Mouse (Mus musculus) yolk sac, embryonic 10.5 days (tissue): ENCODE measurements around the gene Klk1b4.
"Not testable (repeated sequence)": the region's sequence is repeated elsewhere in the genome, so short reads cannot be mapped to it uniquely, and the experiment has no call there.

Experiments used
- DNase-seq: peaks from one replicate; pipeline ENCODE4 v3.0.0-alpha.2; 2017; ENCODE audit warnings: low spot score

The Klk1b4 gene

DNA sequence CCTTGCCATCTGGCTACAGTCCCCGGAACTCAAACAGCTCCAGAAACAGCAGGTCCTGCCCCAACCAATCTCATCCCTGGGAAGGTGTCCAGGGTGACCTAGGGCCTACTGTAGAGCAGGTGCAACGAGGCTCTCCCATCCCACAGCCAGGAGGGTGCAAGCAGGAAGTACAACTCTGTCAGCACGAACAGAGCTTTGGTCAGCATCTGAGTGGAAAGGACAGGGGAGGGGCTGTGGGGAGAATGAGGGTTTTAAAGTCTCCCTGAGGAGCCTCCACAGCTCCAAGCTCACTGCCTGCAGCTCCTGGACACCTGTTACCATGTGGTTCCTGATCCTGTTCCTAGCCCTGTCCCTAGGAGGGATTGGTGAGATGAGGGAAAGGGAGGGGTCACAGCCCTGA is at the start of gene Klk1b4:
Klk1b4 (plus strand) TSS at position 301 of the 400 bp plus-strand sequence.
- not testable (repeated sequence) for DNase-seq

DNA sequence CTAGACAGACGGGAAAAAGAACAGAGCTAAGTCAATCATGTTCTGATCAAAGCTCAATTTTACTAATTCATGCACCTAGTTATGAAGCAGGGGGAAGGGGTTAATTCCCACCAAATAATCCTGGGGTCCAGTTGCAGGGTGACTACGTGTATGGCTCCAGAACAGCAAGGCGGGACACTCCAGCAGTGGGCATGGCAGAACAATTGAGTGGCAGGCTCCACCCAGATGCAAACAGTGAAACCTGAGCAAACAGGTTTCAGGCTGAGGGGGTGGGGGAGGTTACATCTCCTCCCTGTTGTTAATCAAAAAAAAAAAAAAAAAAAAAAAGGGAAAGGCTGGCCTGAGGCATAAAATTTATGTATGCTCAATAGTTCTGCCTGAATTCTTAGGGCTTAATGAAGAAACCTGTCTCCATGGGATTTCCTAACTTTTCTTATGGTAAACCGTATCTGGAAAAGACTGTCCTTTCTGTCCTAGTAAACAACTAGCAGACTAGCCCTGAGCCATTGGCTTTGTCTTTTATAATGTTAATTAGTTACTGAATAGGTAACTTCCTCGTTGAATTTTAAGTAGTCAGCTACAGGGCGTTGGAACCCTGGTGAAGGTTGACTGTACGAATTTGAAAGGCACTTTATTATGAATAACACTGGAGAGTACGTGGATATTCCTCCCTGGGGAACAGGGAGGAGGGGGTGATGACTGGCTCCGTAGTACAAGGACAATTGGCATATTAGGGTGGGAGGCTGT is 27.8 kb upstream of the Klk1b4 start:
- DNase-seq: no peak

DNA sequence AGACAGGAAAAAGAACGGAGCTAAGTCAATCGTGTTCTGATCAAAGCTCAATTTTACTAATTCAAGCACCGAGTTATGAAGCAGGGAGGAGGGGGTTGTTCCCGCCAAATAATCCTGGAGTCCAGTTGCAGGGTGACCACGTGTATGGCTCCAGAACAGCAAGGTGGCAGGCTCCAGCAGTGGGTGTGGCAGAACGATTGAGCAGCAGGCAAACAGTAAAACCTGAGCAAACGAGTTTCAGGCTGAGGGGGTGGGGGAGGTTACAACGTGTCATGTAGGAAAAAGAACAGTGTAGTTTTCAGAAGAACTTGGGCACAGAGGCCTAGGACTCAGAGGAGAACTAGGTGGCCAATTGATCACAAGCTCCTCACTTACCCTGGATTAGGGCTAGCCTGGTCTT is 20.7 kb upstream of the Klk1b4 start:
- DNase-seq: not testable (repeated sequence)

DNA sequence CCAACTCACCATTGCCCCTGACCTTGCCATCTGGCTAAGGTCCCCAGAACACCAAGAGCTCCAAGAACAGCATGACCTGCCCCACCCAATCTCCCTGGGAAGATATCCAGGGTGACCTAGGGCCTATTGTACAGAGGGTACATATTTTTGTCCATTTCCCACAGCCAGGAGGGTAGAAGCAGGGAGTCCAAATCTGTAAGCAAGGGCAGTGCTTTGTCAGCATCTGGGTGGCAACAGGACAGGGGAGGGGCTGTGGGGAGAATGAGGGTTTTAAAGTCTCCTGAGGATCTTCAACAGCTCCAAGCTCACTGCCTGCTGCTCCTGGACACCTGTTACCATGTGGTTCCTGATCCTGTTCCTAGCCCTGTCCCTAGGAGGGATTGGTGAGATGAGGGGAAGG is 19.3 kb upstream of the Klk1b4 start, which contains the start of gene Klk1b24:
Klk1b24 (plus strand) TSS at position 301 of the 400 bp plus-strand sequence.
- DNase-seq: not testable (repeated sequence)

DNA sequence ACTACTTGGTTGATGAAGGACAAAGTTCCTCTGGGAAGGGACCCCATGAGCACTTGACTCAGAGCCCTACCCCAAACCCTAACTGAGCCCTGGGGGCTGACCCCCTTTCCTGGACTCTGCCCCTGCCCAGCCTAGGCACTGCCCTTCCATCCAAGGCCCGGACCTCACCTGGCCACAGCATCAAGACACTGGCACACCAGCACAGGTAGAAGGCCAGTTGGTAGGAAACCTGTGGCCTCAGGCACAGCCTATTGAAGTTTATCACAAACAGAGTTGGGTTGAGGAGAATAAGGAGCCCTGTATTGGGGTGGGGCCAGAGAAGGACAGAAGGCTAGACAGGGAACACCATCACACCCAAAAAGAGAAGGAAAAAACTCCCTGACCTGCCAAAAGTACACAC is 13.8 kb upstream of the Klk1b4 start:
- DNase-seq: not testable (repeated sequence)

DNA sequence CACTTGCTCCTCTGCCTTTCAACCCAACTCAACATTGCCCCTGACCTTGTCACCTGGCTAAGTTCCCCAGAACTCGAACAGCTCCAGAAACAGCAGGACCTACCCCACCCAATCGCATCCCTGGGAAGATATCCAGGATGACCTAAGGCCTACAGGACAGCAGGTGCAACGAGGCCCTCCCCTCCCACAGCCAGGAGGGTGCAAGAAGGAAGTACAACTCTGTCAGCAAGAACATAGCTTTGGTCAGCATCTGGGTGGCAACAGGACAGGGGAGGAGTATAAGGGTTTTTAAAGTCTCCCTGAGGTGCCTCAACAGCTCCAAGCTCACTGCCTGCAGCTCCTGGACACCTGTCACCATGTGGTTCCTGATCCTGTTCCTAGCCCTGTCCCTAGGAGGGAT is 9.3 kb upstream of the Klk1b4 start, which contains the start of gene Klk1b3:
Klk1b3 (plus strand) TSS at position 301 of the 400 bp plus-strand sequence.
- no peak for DNase-seq

DNA sequence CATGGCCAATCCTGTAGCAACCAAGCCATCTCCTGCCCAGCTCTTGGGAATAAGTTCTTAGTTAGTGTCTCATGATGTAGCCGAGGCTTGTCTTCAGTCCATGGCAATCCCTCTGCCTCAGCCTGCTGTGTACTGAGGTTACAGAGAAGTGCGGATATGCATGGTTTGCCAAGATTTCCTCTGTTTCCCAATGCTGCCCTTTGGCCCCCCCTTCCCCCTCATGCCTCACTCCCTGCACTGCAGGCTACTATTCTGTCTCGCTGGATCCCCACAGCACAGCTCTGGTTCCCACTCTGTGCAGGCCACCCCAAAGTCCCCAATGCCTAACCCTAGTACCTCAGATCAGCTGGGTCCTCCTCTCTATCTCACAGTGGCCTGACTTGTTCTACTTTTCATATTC is 1.1 kb downstream of the Klk1b4 start:
- no peak for DNase-seq

DNA sequence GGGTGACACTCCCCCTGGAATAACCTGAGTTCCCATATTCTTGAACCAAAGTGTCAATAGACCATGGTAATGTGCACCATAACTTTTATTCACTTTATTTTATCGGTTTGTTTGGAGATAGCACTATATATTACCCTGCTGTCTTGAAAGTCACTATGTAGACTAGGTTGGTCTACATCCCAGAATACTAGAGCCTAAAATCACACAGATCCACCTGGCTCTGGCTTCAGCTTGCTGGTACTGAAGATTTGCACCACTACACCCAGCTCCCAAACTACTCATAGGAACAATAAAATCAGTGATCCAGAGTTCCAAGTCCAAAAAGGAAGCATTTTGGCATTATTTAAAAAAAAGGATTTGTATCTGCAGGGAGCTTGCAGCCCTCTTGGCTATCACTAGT is 8.4 kb downstream of the Klk1b4 start, which contains the start of gene Klk1b5:
Klk1b5 (plus strand) TSS at position 301 of the 400 bp plus-strand sequence.
- no peak for DNase-seq

DNA sequence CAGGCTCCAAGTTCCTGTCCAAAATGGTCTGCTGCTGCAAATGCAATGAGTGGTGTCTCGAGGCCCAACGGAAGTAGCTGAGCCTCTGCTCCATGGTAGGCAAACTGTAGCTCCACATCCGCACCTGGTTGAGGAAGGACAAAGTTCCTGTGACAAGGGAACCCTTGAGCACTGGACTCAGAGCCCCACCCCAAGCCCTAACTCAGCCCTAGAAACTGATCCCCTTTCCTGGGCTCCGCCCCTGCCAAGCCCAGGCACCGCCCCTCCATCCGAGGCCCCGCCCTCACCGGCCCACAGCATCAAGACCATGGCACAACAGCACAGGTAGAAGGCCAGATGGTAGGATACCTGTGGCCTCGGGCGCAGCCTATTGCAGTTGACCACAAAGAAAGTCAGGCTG is 14.4 kb downstream of the Klk1b4 start:
- DNase-seq: not testable (repeated sequence)

DNA sequence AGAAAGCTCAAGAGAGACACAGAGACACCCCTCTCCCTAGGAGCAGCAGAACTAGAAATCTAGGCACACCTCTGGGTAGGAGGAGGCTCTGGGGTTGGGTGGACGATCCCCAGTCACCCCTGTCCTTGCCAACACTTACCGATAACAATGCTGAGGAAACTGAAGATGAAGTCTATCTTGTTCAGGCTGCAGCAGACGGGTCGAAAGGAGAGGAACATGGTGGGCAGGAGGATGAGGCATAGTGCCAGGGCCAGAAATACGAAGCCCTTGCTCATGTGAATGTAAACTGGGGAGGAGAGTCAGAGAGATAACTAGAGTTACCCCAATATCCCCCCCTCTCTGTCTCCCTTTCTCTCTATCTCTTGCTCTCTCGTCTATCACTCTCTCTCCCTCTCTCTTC is 15.1 kb downstream of the Klk1b4 start:
- DNase-seq: not testable (repeated sequence)

DNA sequence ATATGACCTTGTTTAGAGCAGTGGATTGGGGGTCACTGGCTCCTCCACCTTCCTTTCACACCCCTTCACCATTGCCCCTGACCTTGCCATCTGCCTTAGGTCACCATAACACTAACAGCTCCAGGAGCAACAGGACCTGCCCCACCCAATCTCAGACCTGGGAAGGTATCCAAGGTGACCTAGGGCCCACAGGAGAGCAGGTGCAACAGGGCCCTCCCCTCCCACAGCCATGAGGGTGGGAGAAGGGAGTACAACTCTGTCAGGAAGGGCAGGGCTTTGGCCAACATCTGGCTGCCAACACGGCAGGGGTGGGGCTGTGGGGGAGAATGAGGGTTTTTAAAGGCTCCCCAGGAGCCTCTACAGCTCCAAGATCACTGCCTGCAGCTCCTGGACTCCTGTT is 17.8 kb downstream of the Klk1b4 start, which contains the start of gene Klk1:
Klk1 (plus strand) TSS at position 285 of the 400 bp plus-strand sequence.
- DNase-seq: no peak

DNA sequence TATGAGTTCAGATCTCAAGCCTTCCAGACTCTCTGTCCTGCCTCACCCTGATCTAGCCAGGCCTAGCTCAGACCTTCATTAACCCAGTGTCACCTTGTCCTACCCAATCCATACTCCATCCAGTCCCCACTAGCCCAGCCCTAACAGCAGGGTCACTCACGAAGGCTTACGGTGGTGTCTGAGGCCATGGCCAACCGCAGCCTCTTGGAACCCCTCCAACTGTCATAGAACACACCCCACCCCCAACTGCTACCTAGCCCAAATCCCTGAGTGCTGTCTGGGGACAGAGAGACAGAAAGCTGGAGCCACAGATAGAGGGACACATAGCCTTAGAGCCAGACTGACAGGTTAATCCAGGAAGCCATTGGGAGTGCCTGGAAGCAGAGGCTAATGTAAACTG is 28.7 kb downstream of the Klk1b4 start, which contains the start of gene Gm36864:
Gm36864 (plus strand) TSS at position 269 of the 400 bp plus-strand sequence.
- DNase-seq: no peak

DNA sequence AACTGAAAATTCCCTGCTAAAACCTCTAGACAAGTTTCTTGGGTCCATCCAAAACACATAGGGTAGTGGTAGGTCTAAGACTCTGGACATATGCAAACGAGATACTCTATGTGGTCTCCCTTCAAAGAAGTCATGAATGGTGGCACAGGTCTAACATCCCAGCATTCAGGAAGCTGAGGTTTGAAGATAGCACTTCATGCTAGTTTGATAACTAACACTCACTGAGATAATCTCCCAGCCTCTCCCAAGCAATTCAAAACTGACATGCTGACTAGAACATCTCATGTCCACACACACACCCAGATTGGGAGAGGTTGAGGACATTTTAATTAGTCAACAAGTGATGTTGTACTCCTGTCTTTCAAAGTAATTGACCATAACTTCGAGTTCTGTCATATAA is 32.7 kb downstream of the Klk1b4 start:
- DNase-seq: no peak

DNA sequence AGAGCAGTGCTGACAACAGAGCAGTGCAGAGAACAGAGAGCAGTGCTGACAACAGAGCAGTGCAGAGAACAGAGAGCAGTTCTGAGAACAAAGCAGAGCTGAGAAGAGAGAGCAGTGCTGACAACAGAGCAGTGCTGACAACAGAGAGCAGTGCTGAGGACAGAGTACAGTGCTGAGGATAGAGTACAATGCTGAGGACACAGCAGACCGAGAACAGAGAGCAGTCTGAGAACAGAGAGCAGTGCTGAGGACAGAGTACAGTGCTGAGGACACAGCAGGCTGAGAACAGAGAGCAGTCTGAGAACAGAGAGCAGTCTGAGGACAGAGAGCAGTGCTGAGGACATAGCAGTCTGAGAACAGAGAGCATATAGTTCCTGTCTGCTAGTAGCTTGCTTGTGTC is 33.5 kb downstream of the Klk1b4 start:
- no peak for DNase-seq

DNA sequence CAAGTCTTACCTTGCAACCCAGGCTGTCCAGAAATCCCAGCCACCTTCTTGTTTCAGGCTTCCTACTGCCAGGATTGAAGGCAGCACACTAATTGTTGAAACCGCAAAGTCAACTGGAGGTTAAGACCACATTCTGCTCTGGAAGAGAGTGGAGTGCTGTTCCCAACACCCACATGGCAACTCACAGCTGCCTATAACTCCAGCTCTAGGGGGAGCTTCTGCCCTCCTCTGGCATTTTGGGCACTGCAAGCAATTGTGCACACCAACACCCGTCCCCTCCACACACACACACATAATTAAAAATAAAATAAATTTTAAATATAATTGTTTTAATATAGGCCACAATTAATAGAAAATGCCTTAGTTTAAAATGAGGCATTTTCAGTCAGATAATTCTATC is 33.9 kb downstream of the Klk1b4 start:
- DNase-seq: no peak

DNA sequence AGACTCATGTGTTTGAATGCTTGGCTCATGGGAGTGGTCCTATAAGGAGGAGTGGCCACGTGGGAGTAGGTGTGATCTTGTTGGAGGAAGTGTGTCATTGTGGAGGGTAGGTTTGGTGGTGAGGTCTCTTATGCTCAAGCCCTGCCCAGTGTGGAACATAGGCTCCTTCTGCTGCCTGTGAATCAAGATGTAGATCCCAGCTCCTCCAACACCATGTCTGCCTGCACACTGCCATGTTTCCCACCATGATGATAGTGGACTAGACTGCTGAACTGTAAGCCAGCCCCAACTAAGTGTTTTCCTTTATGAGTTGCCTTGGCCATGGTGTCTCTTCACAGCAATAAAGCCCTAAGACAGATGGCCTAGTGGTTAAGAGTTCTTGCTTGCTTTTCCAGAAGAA is 36.8 kb downstream of the Klk1b4 start:
- DNase-seq: no peak

DNA sequence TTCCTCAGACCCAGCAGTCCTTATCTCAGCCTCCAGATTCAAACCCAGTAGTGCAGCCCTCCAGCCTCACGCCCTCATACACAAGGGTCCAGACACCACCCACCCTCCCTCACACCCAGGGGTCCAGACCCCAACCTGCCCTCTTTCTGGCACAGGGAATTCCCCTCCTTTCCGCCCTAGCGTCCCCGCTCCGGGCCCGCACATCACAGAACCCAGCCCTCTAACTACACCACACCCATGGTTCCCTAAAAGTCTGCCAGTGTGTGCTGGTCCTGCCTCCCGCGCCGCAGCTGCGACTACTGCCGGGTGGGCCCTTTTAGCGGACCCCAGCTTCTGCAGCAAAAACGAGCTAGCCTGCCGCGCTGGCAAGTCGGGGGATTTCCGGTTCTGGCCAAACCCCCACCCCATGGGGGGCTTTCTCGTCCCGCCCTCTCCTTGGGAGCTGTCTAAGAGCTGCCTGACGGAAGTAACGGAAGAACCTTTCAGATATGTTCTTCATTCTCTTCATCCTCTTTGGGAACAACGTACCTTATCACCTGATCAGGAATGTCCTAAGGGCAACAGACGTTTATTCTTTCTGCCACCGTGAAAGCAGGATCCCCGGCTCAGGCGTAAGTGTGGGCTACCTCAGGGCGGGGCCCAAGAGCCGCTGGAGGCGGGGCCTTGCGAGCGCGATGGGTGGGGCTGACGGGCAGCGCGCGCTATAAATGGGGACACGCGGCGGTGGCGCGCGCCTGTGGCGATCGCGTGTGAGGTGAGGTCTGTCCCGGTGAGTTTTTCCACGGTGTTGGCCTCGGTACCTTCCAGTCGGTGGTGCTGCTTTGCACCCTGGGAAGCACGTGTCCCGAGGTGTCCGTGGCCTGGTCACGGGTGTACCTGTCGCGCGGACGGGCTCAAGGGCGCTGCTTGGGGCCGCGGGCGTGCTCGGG is 39.1 kb downstream of the Klk1b4 start, which contains the start of the genes 1700028J19Rik and 2410002F23Rik:
1700028J19Rik (minus strand) TSS at position 641 of the 929 bp plus-strand sequence.
2410002F23Rik (plus strand) TSS at position 668 of the 929 bp plus-strand sequence.
- peak; percentile 91 for DNase-seq

DNA sequence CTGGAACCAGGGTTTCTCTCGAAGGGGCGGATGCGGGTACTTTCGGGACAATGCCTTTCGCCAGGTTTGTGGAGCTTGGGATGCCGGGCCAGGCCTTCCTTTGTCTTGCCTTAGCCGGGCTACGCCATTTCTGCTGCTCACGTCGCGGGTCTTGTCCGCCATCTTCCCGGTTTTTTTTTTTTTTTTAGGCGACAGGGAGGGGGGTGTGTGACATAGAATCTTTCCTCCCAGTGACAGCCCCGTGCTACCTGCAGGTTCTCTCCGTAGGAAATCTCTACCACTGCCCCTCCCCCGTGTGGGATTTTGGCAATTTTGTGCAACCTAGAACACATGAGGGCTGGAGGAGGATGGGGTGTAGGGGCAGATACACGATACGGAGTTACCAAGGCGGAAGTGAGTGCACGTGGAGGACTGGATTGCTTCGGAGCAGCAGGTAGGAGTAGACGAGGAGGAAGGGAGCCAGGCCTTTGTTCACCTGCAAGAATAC is 39.8 kb downstream of the Klk1b4 start:
- peak; percentile 71 for DNase-seq

DNA sequence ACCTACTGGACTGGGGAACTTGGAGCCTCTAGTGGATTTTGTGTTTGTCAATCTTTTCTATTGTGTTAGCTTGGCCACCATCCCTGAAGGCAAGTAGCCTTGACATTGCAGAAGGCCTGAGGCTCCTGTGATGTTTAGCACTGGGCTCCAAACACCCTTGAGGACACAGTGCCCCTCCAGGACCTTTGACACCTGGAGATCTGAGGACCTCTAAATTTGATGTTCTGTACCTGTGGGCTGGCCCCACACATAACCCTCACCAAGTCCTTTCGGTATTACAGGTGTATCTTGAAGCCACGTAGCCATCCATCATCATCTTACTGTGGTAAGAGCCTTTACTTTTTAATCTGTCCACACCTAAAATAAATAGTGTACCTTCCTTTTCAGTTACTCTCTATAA is 40.7 kb downstream of the Klk1b4 start:
- no peak for DNase-seq

DNA sequence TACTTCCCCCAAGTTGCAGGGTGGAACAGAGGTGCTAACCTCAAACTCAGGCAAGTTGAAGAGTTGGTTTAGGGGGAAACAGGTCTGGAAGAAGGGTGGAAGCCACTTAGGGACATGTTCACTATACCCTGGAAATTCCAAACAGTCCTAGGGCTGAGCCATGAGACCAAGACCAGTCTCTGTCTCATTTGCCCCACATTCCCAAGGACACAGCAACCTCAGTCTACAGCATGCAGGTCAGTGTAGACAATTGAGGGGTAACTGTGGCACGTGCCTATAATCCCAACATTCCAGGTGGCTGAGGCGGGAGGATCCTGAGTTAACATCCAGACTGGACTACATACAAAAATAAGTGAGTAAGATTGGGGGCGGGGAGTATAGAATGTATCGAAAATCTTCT is 42.0 kb downstream of the Klk1b4 start:
- DNase-seq: no peak

DNA sequence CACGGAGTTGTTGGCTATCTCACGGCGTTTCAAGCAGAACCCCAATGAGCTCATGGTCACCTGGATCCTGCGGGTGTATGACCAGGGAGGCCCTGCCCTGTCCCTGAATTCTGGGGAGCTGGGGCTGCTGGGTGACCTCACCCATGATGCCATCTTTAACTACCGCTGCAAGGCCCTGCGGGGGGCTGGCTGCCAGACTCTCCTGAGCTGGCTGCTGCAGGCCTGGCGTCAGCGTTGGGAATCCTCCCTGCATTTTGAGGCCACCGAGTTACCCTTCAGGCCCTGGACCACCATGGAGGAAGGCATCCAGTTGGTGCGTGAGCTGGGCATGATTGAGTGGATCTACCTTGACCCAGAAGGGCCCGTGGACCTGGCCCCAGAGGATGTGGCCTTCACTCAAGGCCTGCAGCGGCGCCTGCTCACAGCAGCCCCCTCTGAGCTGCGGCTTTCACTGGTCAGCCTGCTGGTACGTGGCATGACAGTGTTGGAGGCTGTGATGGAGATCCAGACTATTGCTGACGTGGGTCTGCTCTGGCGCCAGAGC is 43.6 kb downstream of the Klk1b4 start:
- not testable (repeated sequence) for DNase-seq
